Comparison of ENCODE assay signal across 8 mouse cellular contexts in genomic region chr2:24568555-24568954, GRCm38 (mm10).
DNase-seq lines count a peak whose midpoint lies in the region; ATAC-seq lines count a peak whose summit lies in the region.

No protein-coding gene starts in this region.

- H3K27ac ChIP-seq in forebrain, embryonic 16.5 days (ENCODE audit: low read length) = no peak overlapping the region
- H3K27ac ChIP-seq in forebrain, embryonic 11.5 days (ENCODE audit: low read depth, low read length) = no peak overlapping the region
- H3K27ac ChIP-seq in midbrain, embryonic 11.5 days (ENCODE audit: low read depth, low read length) = no peak overlapping the region
- H3K27ac ChIP-seq in midbrain, embryonic 10.5 days (replicated peaks) = no peak overlapping the region
- no peak overlapping the region for H3K27ac ChIP-seq in neural tube, embryonic 13.5 days (replicated peaks)

- 8% methylated on average over 3 of the region's 3 CpGs for WGBS in forebrain, embryonic 16.5 days
- 22% methylated on average over 3 of the region's 3 CpGs for WGBS in forebrain, embryonic 11.5 days
- WGBS in midbrain, embryonic 11.5 days = 15% methylated on average over 3 of the region's 3 CpGs
- WGBS in midbrain, embryonic 10.5 days = 14% methylated on average over 3 of the region's 3 CpGs
- 7% methylated on average over 3 of the region's 3 CpGs for WGBS in neural tube, embryonic 13.5 days

- no peaks in the 10 kb centered on the region for H3K9me3 ChIP-seq in forebrain, embryonic 16.5 days (ENCODE audit: control insufficient read depth, low read length)
- H3K9me3 ChIP-seq in forebrain, embryonic 11.5 days (ENCODE audit: control insufficient read depth, low read length) = no peaks in the 10 kb centered on the region
- no peaks in the 10 kb centered on the region for H3K9me3 ChIP-seq in midbrain, embryonic 11.5 days (ENCODE audit: control insufficient read depth, low read length)
- no peaks in the 10 kb centered on the region for H3K9me3 ChIP-seq in midbrain, embryonic 10.5 days (replicated peaks)
- H3K9me3 ChIP-seq in neural tube, embryonic 13.5 days = no peaks in the 10 kb centered on the region

- H3K4me3 ChIP-seq in forebrain, embryonic 16.5 days (replicated peaks; ENCODE audit: low read length) = no peak overlapping the region
- H3K4me3 ChIP-seq in forebrain, embryonic 11.5 days (ENCODE audit: low read depth, low read length) = no peak overlapping the region
- no peak overlapping the region for H3K4me3 ChIP-seq in midbrain, embryonic 11.5 days (ENCODE audit: low read depth, low read length)
- no peak overlapping the region for H3K4me3 ChIP-seq in midbrain, embryonic 10.5 days
- H3K4me3 ChIP-seq in neural tube, embryonic 13.5 days = no peak overlapping the region

- DNase-seq in forebrain, embryonic 11.5 days (ENCODE audit: low spot score) = no peak
- peak; percentile 93 for DNase-seq in midbrain, embryonic 11.5 days (ENCODE audit: low spot score, missing footprints)
- no peak for DNase-seq in midbrain, embryonic 10.5 days (ENCODE audit: low spot score)
- DNase-seq in c-Kit-positive CD71-negative TER-119-negative erythroid progenitor cells, embryonic 14.5 days (ENCODE audit: low read depth) = peak; percentile 19
- peak; percentile 34 for DNase-seq in induced T-regulatory cell, adult 2 months (ENCODE audit: low read depth)
- no peak for DNase-seq in urinary bladder, adult 18-20 months (ENCODE audit: low spot score in 2 of 2)

- H3K9ac ChIP-seq in forebrain, embryonic 16.5 days (replicated peaks; ENCODE audit: low read depth, low read length) = no peak overlapping the region
- no peak overlapping the region for H3K9ac ChIP-seq in forebrain, embryonic 11.5 days (ENCODE audit: low read length)
- H3K9ac ChIP-seq in midbrain, embryonic 11.5 days (ENCODE audit: low read length) = no peak overlapping the region
- H3K9ac ChIP-seq in neural tube, embryonic 13.5 days = no peak overlapping the region

- no peaks in the 10 kb centered on the region for H3K27me3 ChIP-seq in forebrain, embryonic 16.5 days (replicated peaks; ENCODE audit: control insufficient read depth, insufficient read depth, low read length)
- no peaks in the 10 kb centered on the region for H3K27me3 ChIP-seq in forebrain, embryonic 11.5 days (ENCODE audit: control insufficient read depth, insufficient read depth, low read length)
- H3K27me3 ChIP-seq in midbrain, embryonic 11.5 days (ENCODE audit: control insufficient read depth, insufficient read depth, low read length) = no peaks in the 10 kb centered on the region
- H3K27me3 ChIP-seq in midbrain, embryonic 10.5 days (ENCODE audit: low read depth, poor library complexity, severe bottlenecking) = no peaks in the 10 kb centered on the region
- no peaks in the 10 kb centered on the region for H3K27me3 ChIP-seq in neural tube, embryonic 13.5 days

- H3K4me2 ChIP-seq in forebrain, embryonic 16.5 days (ENCODE audit: low read length) = no peak overlapping the region
- no peak overlapping the region for H3K4me2 ChIP-seq in forebrain, embryonic 11.5 days (ENCODE audit: low read depth, low read length, severe bottlenecking)
- no peak overlapping the region for H3K4me2 ChIP-seq in midbrain, embryonic 11.5 days
- no peak overlapping the region for H3K4me2 ChIP-seq in neural tube, embryonic 13.5 days

- H3K4me1 ChIP-seq in forebrain, embryonic 16.5 days (replicated peaks; ENCODE audit: control insufficient read depth, insufficient read depth, low read length) = no peaks in the 10 kb centered on the region
- no peaks in the 10 kb centered on the region for H3K4me1 ChIP-seq in forebrain, embryonic 11.5 days (replicated peaks; ENCODE audit: control insufficient read depth, insufficient read depth, low read length)
- no peaks in the 10 kb centered on the region for H3K4me1 ChIP-seq in midbrain, embryonic 11.5 days (ENCODE audit: control insufficient read depth, insufficient read depth, low read length)
- no peaks in the 10 kb centered on the region for H3K4me1 ChIP-seq in midbrain, embryonic 10.5 days
- no peaks in the 10 kb centered on the region for H3K4me1 ChIP-seq in neural tube, embryonic 13.5 days (replicated peaks)

- H3K36me3 ChIP-seq in forebrain, embryonic 16.5 days (ENCODE audit: control insufficient read depth, insufficient read depth) = no peaks in the 10 kb centered on the region
- no peaks in the 10 kb centered on the region for H3K36me3 ChIP-seq in forebrain, embryonic 11.5 days (ENCODE audit: control insufficient read depth, insufficient read depth, low read length)
- no peaks in the 10 kb centered on the region for H3K36me3 ChIP-seq in midbrain, embryonic 11.5 days (ENCODE audit: control insufficient read depth, insufficient read depth, low read length)
- H3K36me3 ChIP-seq in midbrain, embryonic 10.5 days = no peaks in the 10 kb centered on the region
- no peaks in the 10 kb centered on the region for H3K36me3 ChIP-seq in neural tube, embryonic 13.5 days

- peak; percentile 74 for ATAC-seq in forebrain, embryonic 16.5 days
- ATAC-seq in forebrain, embryonic 11.5 days (replicated peaks; ENCODE audit: low FRiP score) = no peak
- 0 out of 2 replicates have a peak, but pooled peaks have one; percentile 46 for ATAC-seq in midbrain, embryonic 11.5 days (ENCODE audit: low FRiP score)
- peak; percentile 54; the same call in 1 of the 2 replicates for ATAC-seq in neural tube, embryonic 13.5 days (ENCODE audit: low read depth)

Comparison
In these comparisons a context has a peak if more than half of its experiments do, and no peak if none do; other contexts are left out.
1. DNase-seq: peak in midbrain, embryonic 11.5 days (single experiment), c-Kit-positive CD71-negative TER-119-negative erythroid progenitor cells, embryonic 14.5 days (single experiment) and induced T-regulatory cell, adult 2 months (single experiment); none in forebrain, embryonic 11.5 days (single experiment), midbrain, embryonic 10.5 days (single experiment) and urinary bladder, adult 18-20 months (0 of 2).